26 mouse cellular contexts compared by ENCODE assay signal in the genomic region with DNA sequence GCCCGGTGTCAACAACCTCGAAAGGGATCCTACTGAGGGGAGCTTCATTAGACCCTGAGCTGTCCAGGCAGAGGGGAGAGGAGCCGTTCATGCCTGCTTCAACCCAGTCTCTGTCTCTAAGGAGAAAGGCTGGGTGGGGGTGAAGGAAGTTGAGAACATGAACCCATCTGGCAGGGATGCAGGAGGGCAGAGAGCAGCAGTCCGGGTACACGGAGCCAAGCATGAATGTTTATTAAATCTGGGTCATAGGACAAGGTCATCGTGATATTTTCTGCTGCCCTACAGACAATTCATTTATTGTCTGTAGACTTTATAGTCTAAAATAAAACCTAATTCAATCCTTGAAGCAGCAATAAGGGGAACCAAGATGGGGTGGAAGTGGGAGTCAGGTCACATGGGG.
DNase-seq lines count a peak whose midpoint lies in the region; ATAC-seq and TF ChIP-seq lines count a peak whose summit lies in the region.
"Had no signal": no experiment of that assay in that cellular context is flagged by ENCODE, and none has a peak within 500 bp of the region (broad histone marks: within the 10 kb centered on the region; RNA-seq: fewer than 3 reads in every experiment).

No protein-coding gene starts in this region.

- H3K36me3 ChIP-seq in kidney, embryonic 16.5 days (ENCODE audit: insufficient read depth, low read length) = no peaks in the 10 kb centered on the region
- H3K36me3 ChIP-seq in ES-Bruce4 (ENCODE audit: control insufficient read depth, insufficient read depth, low read length, poor library complexity, severe bottlenecking) = no peaks in the 10 kb centered on the region
- H3K36me3 ChIP-seq: embryonic facial prominence, embryonic 12.5 days; embryonic facial prominence, embryonic 15.5 days; heart, embryonic 12.5 days; heart, embryonic 15.5 days; hindbrain, embryonic 10.5 days; hindbrain, embryonic 13.5 days had no signal

- peaks cover 5% of the 10 kb centered on the region; the same call in 1 of the 2 replicates for H3K27me3 ChIP-seq in kidney, embryonic 16.5 days (ENCODE audit: insufficient read depth, low read length)
- H3K27me3 ChIP-seq in ES-Bruce4 (ENCODE audit: control insufficient read depth, insufficient read depth, low read length, poor library complexity, severe bottlenecking) = no peaks in the 10 kb centered on the region
- H3K27me3 ChIP-seq: embryonic facial prominence, embryonic 12.5 days had no signal

- no peak overlapping the region for H3K4me2 ChIP-seq in kidney, embryonic 16.5 days (replicated peaks; ENCODE audit: low read depth, low read length)
- H3K4me2 ChIP-seq: embryonic facial prominence, embryonic 12.5 days; embryonic facial prominence, embryonic 15.5 days; heart, embryonic 12.5 days; heart, embryonic 15.5 days; hindbrain, embryonic 13.5 days had no signal

- H3K4me3 ChIP-seq in kidney, embryonic 16.5 days (ENCODE audit: low read length) = no peak overlapping the region
- no peak overlapping the region for H3K4me3 ChIP-seq in ES-Bruce4 (ENCODE audit: low read depth, low read length)
- H3K4me3 ChIP-seq: embryonic facial prominence, embryonic 12.5 days; embryonic facial prominence, embryonic 15.5 days; gastrocnemius, adult 2 months; heart, embryonic 12.5 days; heart, embryonic 15.5 days; hindbrain, embryonic 10.5 days; hindbrain, embryonic 13.5 days had no signal

- H3K9ac ChIP-seq in kidney, embryonic 16.5 days (replicated peaks; ENCODE audit: low read length) = no peak overlapping the region
- H3K9ac ChIP-seq in ES-Bruce4 (ENCODE audit: low read depth, poor library complexity, severe bottlenecking) = no peak overlapping the region
- H3K9ac ChIP-seq: embryonic facial prominence, embryonic 12.5 days; embryonic facial prominence, embryonic 15.5 days; forebrain, postnatal 0 days; heart, embryonic 12.5 days; heart, embryonic 15.5 days; hindbrain, embryonic 13.5 days had no signal

- TF ChIP-seq POLR2A in ES-Bruce4 (IDR thresholded peaks at IDR 0.05; ENCODE audit: insufficient read depth, low read length) = no peak

- H3K9me3 ChIP-seq in kidney, embryonic 16.5 days (ENCODE audit: low read length) = no peaks in the 10 kb centered on the region
- no peaks in the 10 kb centered on the region; the same call in 1 of the 2 replicates for H3K9me3 ChIP-seq in ES-Bruce4 (replicated peaks; ENCODE audit: control insufficient read depth, insufficient read depth, low read length, poor library complexity, severe bottlenecking)
- H3K9me3 ChIP-seq: embryonic facial prominence, embryonic 15.5 days had no signal

- H3K4me1 ChIP-seq in kidney, embryonic 16.5 days (ENCODE audit: insufficient read depth, low read length) = no peaks in the 10 kb centered on the region
- H3K4me1 ChIP-seq in ES-Bruce4 (ENCODE audit: control insufficient read depth, insufficient read depth, low read length) = peaks cover 21% of the 10 kb centered on the region
- H3K4me1 ChIP-seq: heart, embryonic 12.5 days; heart, embryonic 15.5 days had no signal

- TF ChIP-seq EP300 in ES-Bruce4 (IDR thresholded peaks at IDR 0.05; ENCODE audit: insufficient read depth, low read depth, low read length) = no peak

- TF ChIP-seq CTCF in ES-Bruce4 (IDR thresholded peaks at IDR 0.05; ENCODE audit: low read depth, low read length) = no peak

- no peak overlapping the region for H3K27ac ChIP-seq in kidney, embryonic 16.5 days (ENCODE audit: low read length)
- peak overlapping the region; percentile 88 for H3K27ac ChIP-seq in ES-Bruce4 (ENCODE audit: insufficient read depth, low read length)
- H3K27ac ChIP-seq: embryonic facial prominence, embryonic 12.5 days; embryonic facial prominence, embryonic 15.5 days; gastrocnemius, adult 2 months; heart, embryonic 15.5 days; hindbrain, embryonic 10.5 days; hindbrain, embryonic 13.5 days had no signal

- 71% methylated on average over 6 of the region's 6 CpGs for WGBS in kidney, embryonic 16.5 days

- DNase-seq in kidney, adult 11 months = peak; percentile 9
- peak; percentile 24 for DNase-seq in kidney, postnatal 10 days
- no peak for DNase-seq in kidney, postnatal 4 days
- DNase-seq in spleen, postnatal 10 days (ENCODE audit: low spot score in 2 of 2) = no peak
- DNase-seq: adrenal gland, postnatal 14 days; cerebellum, adult 11 months; cerebellum, adult 2 months; cerebellum, adult 9-11 months; cerebellum, postnatal 25 days; forebrain, postnatal 0 days; gastrocnemius, adult 2 months; gastrocnemius, postnatal 14 days; heart, adult 11 months; heart, postnatal 10 days; heart, postnatal 36 days had no signal

- ATAC-seq in kidney, embryonic 16.5 days (ENCODE audit: low FRiP score, low TSS enrichment) = no peak
- ATAC-seq: activated CD4-positive, CD25-positive, alpha-beta regulatory T cell, adult 4 months; forebrain, embryonic 14.5 days; forebrain, postnatal 0 days; hindbrain, embryonic 16.5 days had no signal

Comparison
In these comparisons a context has a peak if more than half of its experiments do, and no peak if none do; other contexts are left out.
1. DNase-seq: peak in kidney, adult 11 months (single experiment) and kidney, postnatal 10 days (single experiment); none in kidney, postnatal 4 days (0 of 2) and spleen, postnatal 10 days (0 of 2).